Mouse (Mus musculus) forebrain, embryonic 13.5 days (tissue): Measurements from ENCODE around the gene Jup. TPM values are rescaled to one million over a fixed set of nuclear protein-coding genes. Genes with fewer than 3 reads are reported as not detected.
A peak's percentile ranks its signal among the peaks of the same experiment; 100 is the strongest.

ENCODE experiments used
- ATAC-seq: fragments of 200-750 bp; cut with Nextera tagmentation; 2 replicates; pipeline ENCODE4 v1.8.0; 2017
- H3K27ac ChIP-seq: fragments of 300-500 bp; sonication (generic); 2 replicates; pipeline ENCODE4 v1.5.1; 2015; ENCODE audit warnings: inconsistent platforms, mild to moderate bottlenecking, moderate library complexity
- H3K27me3 ChIP-seq: fragments of 300-500 bp; sonication (generic); 2 replicates; pipeline ENCODE4 v1.6.1; 2015; ENCODE audit warnings: mild to moderate bottlenecking, inconsistent platforms
- H3K36me3 ChIP-seq: fragments of 300-500 bp; sonication (generic); 2 replicates; pipeline ENCODE4 v1.6.1; 2015; ENCODE audit warnings: mild to moderate bottlenecking, inconsistent platforms; ENCODE audit not compliant: poor library complexity, severe bottlenecking
- H3K4me1 ChIP-seq: fragments of 300-500 bp; sonication (generic); 2 replicates; pipeline ENCODE4 v1.6.1; 2015; ENCODE audit warnings: inconsistent platforms
- H3K4me2 ChIP-seq: fragments of 300-500 bp; sonication (generic); 2 replicates; pipeline ENCODE4 v1.6.1; 2015; ENCODE audit warnings: inconsistent platforms, mild to moderate bottlenecking, moderate library complexity
- H3K4me3 ChIP-seq: fragments of 300-500 bp; sonication (generic); 2 replicates; pipeline ENCODE4 v1.5.1; 2015; ENCODE audit warnings: mild to moderate bottlenecking, inconsistent platforms
- H3K9ac ChIP-seq: fragments of 300-500 bp; sonication (generic); 2 replicates; pipeline ENCODE4 v1.6.1; 2015; ENCODE audit warnings: mild to moderate bottlenecking, inconsistent platforms
- H3K9me3 ChIP-seq: fragments of 300-500 bp; sonication (generic); replicated peaks from 2 replicates; pipeline ENCODE4 v1.6.1; 2016; ENCODE audit warnings: inconsistent platforms
- WGBS: fragments of 180-500 bp; shearing (Covaris S2); methylation state at CpG from one replicate; pipeline ENCODE4 v1.1.7; 2015; 5-methylcytosine and 5-hydroxymethylcytosine counted together
- polyA plus RNA-seq: library from polyadenylated mRNA; unstranded; fragments of >200 nt; fragmentation: Nextera tagmentation; extraction: Ambion mirVana; gene quantifications from 2 replicates; pipeline ENCODE4 v1.2.1, GENCODE M21; 2015

Jup gene
- polyA plus RNA-seq, 1 experiment from 2014 or later, result 37.1 TPM

GRCm38 (mm10) chr11:100406273-100406672 lies 8.7 kb upstream of the Jup start:
- ATAC-seq, result no peak

GRCm38 (mm10) chr11:100404456-100405074 lies 7.0 kb upstream of the Jup start:
- no peak for ATAC-seq
- H3K9me3 ChIP-seq, result no peaks in the 10 kb centered on the region
- H3K27me3 ChIP-seq, result 0 out of 2 replicates have a peak, but pooled peaks cover 11% of the 10 kb centered on the region
- H3K4me2 ChIP-seq, result no peak overlapping the region
- no peak overlapping the region for H3K27ac ChIP-seq
- no peaks in the 10 kb centered on the region for H3K36me3 ChIP-seq
- no peak overlapping the region for H3K9ac ChIP-seq
- H3K4me1 ChIP-seq, result no peaks in the 10 kb centered on the region
- no peak overlapping the region for H3K4me3 ChIP-seq
- 92% methylated on average over 3 of the region's 3 CpGs for WGBS

More at GRCm38 (mm10) chr11:100406273-100406672, 8.7 kb upstream of the Jup start:
- Histone ChIP-seq H3K9me3 (no peaks in the 10 kb centered on the region), H3K27ac (no peak overlapping the region), H3K4me2 (no peak overlapping the region), H3K9ac (no peak overlapping the region), H3K36me3 (no peaks in the 10 kb centered on the region), H3K4me1 (no peaks in the 10 kb centered on the region), H3K4me3 (no peak overlapping the region), H3K27me3 (no peaks in the 10 kb centered on the region)
- WGBS, result 83% methylated on average over 8 of the region's 8 CpGs

GRCm38 (mm10) chr11:100403445-100404134 lies 6.0 kb upstream of the Jup start:
- no peaks in the 10 kb centered on the region for H3K9me3 ChIP-seq
- H3K4me3 ChIP-seq, result no peak overlapping the region
- H3K4me2 ChIP-seq, result no peak overlapping the region
- no peak for ATAC-seq
- H3K27me3 ChIP-seq, result 0 out of 2 replicates have a peak, but pooled peaks cover 11% of the 10 kb centered on the region
- no peak overlapping the region for H3K9ac ChIP-seq
- H3K27ac ChIP-seq, result no peak overlapping the region
- WGBS, result 78% methylated on average over 10 of the region's 10 CpGs
- no peaks in the 10 kb centered on the region for H3K36me3 ChIP-seq
- H3K4me1 ChIP-seq, result no peaks in the 10 kb centered on the region

- H3K4me1 ChIP-seq, result no peaks in the 10 kb centered on the region
- H3K9me3 ChIP-seq, result no peaks in the 10 kb centered on the region
- 88% methylated on average over 2 of the region's 2 CpGs for WGBS
- H3K4me2 ChIP-seq, result no peak overlapping the region
- H3K27me3 ChIP-seq, result 0 out of 2 replicates have a peak, but pooled peaks cover 11% of the 10 kb centered on the region
- no peak overlapping the region for H3K9ac ChIP-seq
- no peak for ATAC-seq
- H3K27ac ChIP-seq, result no peak overlapping the region
- no peaks in the 10 kb centered on the region for H3K36me3 ChIP-seq
- H3K4me3 ChIP-seq, result no peak overlapping the region
Measured at GRCm38 (mm10) chr11:100402682-100403081, 5.1 kb upstream of the Jup start.

GRCm38 (mm10) chr11:100402240-100402639 lies 4.7 kb upstream of the Jup start:
- no peaks in the 10 kb centered on the region for H3K4me1 ChIP-seq
- H3K4me2 ChIP-seq, result no peak overlapping the region
- no peak overlapping the region for H3K4me3 ChIP-seq
- peaks cover 12% of the 10 kb centered on the region; the same call in 1 of the 2 replicates for H3K27me3 ChIP-seq
- 44% methylated on average over 6 of the region's 6 CpGs for WGBS
- no peak overlapping the region for H3K9ac ChIP-seq
- no peaks in the 10 kb centered on the region for H3K36me3 ChIP-seq
- no peaks in the 10 kb centered on the region for H3K9me3 ChIP-seq
- H3K27ac ChIP-seq, result no peak overlapping the region
- ATAC-seq, result no peak

GRCm38 (mm10) chr11:100400842-100401241 lies 3.3 kb upstream of the Jup start:
- no peak overlapping the region for H3K27ac ChIP-seq
- H3K9ac ChIP-seq, result no peak overlapping the region
- peaks cover 12% of the 10 kb centered on the region for H3K4me1 ChIP-seq
- H3K36me3 ChIP-seq, result no peaks in the 10 kb centered on the region
- no peak overlapping the region for H3K4me3 ChIP-seq
- 89% methylated on average over 6 of the region's 6 CpGs for WGBS
- no peak for ATAC-seq
- H3K9me3 ChIP-seq, result no peaks in the 10 kb centered on the region
- H3K27me3 ChIP-seq, result peaks cover 26% of the 10 kb centered on the region
- no peak overlapping the region for H3K4me2 ChIP-seq

GRCm38 (mm10) chr11:100399727-100400538 lies 2.4 kb upstream of the Jup start:
- 81% methylated on average over 12 of the region's 12 CpGs for WGBS
- Histone ChIP-seq H3K27ac (no peak overlapping the region), H3K9ac (no peak overlapping the region)

GRCm38 (mm10) chr11:100399320-100399719 lies 1.8 kb upstream of the Jup start:
- Histone ChIP-seq H3K4me3 (no peak overlapping the region), H3K27ac (no peak overlapping the region), H3K27me3 (peaks cover 36% of the 10 kb centered on the region), H3K9me3 (no peaks in the 10 kb centered on the region), H3K9ac (no peak overlapping the region), H3K36me3 (no peaks in the 10 kb centered on the region), H3K4me2 (no peak overlapping the region), H3K4me1 (peaks cover 22% of the 10 kb centered on the region)
- ATAC-seq, result no peak
- 82% methylated on average over 9 of the region's 9 CpGs for WGBS

More at GRCm38 (mm10) chr11:100399727-100400538, 2.4 kb upstream of the Jup start:
- peaks cover 21% of the 10 kb centered on the region for H3K4me1 ChIP-seq
- H3K9me3 ChIP-seq, result no peaks in the 10 kb centered on the region
- H3K27me3 ChIP-seq, result peaks cover 35% of the 10 kb centered on the region
- ATAC-seq, result no peak
- H3K4me3 ChIP-seq, result no peak overlapping the region
- H3K4me2 ChIP-seq, result no peak overlapping the region
- no peaks in the 10 kb centered on the region for H3K36me3 ChIP-seq

GRCm38 (mm10) chr11:100398517-100398916 lies 954 bp upstream of the Jup start:
- ATAC-seq, result no peak
- H3K4me3 ChIP-seq, result no peak overlapping the region
- H3K9ac ChIP-seq, result no peak overlapping the region
- no peaks in the 10 kb centered on the region for H3K9me3 ChIP-seq
- H3K36me3 ChIP-seq, result no peaks in the 10 kb centered on the region
- H3K4me1 ChIP-seq, result peaks cover 22% of the 10 kb centered on the region
- no peak overlapping the region for H3K4me2 ChIP-seq
- peaks cover 36% of the 10 kb centered on the region for H3K27me3 ChIP-seq
- no peak overlapping the region for H3K27ac ChIP-seq
- WGBS, result 97% methylated on average over 7 of the region's 7 CpGs

- H3K9ac ChIP-seq, result peak overlapping the region; percentile 73
- H3K9me3 ChIP-seq, result no peaks in the 10 kb centered on the region
- H3K27me3 ChIP-seq, result peaks cover 36% of the 10 kb centered on the region
- peak overlapping the region; percentile 62 for H3K4me3 ChIP-seq
- peak; percentile 32 for ATAC-seq
- no peaks in the 10 kb centered on the region for H3K36me3 ChIP-seq
- 2% methylated on average over 42 of the region's 42 CpGs for WGBS
- peaks cover 22% of the 10 kb centered on the region for H3K4me1 ChIP-seq
- peak overlapping the region; percentile 57 for H3K27ac ChIP-seq
- H3K4me2 ChIP-seq, result peak overlapping the region; percentile 66
Measured at GRCm38 (mm10) chr11:100396886-100397599, 520 bp downstream of the Jup start.

- Histone ChIP-seq H3K36me3 (no peaks in the 10 kb centered on the region), H3K9me3 (no peaks in the 10 kb centered on the region), H3K27me3 (peaks cover 36% of the 10 kb centered on the region), H3K9ac (peak overlapping the region; percentile 73), H3K4me3 (peak overlapping the region; percentile 62), H3K27ac (no peak overlapping the region), H3K4me2 (peak overlapping the region; percentile 66), H3K4me1 (peaks cover 22% of the 10 kb centered on the region)
- WGBS, result 29% methylated on average over 17 of the region's 17 CpGs
- ATAC-seq, result no peak
Measured at GRCm38 (mm10) chr11:100395861-100396631, 1.5 kb downstream of the Jup start.
